Mouse (Mus musculus) c-Kit-negative CD71-positive TER-119-positive erythroid progenitor cells, embryonic 14.5 days (primary cell): ENCODE measurements around the gene Ppp1ca.

Source experiments
- DNase-seq: peaks from one replicate; pipeline ENCODE4 v3.0.0-alpha.2; 2013; ENCODE audit warnings: low read depth, low spot score

Ppp1ca gene

GRCm38 (mm10) chr19:4211891-4212588, 20.2 kb downstream of the Ppp1ca start:
- DNase-seq = no peak

DNA sequence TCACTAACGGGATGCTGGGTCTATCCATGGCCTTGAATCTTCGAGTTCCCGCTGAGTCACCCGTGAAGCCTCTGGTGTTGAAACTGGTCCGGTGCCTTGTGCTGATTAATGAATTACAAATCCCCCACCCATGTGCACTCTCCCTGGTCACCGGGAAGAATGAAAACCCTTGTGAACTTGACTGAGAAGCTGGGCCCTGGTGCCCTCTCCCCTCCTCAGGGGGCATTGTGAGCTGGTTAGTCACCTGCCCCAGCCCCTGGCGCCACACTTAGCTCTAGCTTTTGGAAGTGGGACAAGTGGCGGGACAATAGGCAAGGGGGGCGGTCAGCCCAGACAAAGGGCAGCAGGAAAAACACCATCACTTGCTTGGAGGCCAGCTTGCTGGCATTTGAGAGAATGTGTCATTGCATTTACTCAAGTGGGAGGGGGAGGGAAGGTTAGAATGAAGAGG, 21.7 kb downstream of the Ppp1ca start:
- no peak for DNase-seq

- DNase-seq = no peak
Observed at GRCm38 (mm10) chr19:4214071-4214770, 22.4 kb downstream of the Ppp1ca start, which contains the start of the genes Clcf1 and AC109138.7. TSS of gene Clcf1 (plus strand) at chr19:4214238. TSS of gene AC109138.7 (plus strand) at chr19:4214357.

DNA sequence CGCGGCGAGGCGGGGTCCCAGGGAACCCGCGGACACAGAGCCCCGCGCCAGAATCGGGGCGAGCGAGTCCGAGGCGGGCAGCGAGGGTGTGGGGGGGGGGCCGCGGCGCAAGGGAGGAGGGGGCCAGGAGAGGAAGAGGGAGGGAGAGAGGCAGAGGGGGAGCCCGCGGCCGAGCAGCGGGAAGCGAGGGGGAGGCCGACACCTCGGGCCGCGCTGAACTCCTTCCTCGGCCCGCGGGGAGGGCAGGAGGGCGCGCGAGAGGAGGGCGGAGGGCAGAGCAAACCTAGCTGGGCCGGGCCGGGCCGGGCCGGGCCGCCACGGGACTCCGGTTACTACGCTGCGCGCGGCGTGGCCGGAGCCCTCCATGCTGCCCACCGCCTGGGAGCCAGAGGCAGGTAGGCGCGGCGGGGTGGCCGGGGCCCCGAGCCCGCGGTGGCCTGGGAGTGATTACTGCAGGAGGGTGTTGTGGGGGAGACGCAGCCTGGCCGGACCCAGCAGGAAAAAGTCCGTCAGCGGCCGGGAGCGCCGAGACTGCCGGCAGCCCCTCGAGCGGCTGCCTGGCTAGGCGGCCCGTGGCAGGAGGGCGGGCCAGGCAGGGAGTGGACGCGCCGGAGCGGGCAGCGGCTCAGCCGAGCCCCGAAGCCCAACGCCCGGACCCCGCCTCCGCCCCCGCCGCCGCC, 23.0 kb downstream of the Ppp1ca start:
- no peak for DNase-seq

DNA sequence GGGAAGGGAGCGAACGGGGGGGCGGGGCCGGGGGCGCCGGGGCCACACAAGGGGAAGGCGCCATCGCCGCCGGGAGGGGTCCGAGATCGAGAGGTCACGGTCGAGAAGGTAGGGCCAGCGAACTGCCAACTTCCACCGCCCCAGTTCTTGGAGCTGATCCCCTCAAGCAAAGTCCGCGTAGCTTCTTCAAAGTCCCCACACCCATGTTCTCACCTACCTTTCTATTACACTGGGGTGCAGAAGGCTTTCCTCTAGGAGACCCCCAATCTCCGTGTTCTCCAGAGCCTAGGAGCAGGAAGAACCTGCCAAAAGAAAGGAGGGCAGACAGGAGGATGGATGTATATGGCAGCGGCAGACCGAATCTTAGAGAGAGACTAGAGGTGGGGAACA, 23.6 kb downstream of the Ppp1ca start:
- no peak for DNase-seq

- no peak for DNase-seq
Observed at GRCm38 (mm10) chr19:4216041-4216685, 24.3 kb downstream of the Ppp1ca start.

DNA sequence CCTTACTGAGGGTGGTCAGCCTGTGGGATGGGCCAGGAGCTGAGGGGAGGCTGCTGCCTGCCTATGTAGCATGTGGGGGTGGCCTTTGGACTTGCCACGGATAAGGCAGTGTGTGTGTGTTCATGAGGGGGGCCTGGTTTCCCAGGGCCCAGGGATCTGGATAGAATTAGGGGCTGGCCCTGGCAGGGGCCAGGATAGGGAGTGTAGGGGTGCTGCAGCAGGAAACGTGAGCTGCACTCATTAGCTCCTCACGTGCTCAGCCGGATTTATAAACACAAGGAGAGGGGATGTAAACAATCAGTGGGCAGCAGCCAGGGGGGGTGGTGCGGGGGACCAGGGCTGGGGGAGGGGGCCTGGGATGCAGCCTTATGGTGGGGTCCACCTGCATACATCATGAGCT, 25.3 kb downstream of the Ppp1ca start:
- no peak for DNase-seq

DNA sequence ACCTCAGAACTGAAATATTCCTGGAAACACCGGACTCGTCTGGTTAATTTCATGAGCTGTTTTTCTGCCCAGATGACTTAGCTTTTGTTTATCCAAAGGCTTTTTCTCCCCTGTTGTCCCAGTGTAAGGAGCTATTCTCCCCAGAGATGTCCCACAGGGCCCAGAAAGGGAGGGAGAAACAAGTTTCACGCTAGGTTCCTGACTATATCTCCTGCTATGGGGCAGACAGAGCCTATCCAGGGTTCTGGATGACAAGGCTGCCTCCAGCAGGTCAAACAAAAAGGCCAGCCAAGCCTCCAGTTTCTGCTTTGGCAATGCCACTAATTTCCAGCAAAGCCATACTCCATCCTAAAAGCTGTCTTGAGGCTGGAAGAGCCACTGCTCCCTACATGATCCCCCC, 26.0 kb downstream of the Ppp1ca start:
- DNase-seq = no peak

DNA sequence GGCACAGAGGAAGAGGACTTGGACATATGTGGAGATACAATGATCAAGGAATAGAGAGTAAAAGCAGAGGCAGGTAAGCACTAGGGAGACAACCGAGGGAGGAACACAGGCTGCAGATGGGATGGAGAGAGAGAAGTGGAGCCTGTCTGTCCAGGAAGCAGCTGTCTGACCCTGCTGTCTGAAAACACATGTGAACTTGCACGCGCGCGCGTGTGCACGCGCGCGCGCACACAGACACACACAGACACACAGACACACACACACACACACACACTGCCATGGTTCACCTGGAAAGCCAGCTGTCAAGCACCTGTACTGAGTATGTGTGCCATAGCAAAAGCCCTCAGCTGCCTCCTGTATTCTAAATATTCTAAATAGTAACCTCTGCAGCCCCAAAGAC, 26.4 kb downstream of the Ppp1ca start:
- no peak for DNase-seq

DNA sequence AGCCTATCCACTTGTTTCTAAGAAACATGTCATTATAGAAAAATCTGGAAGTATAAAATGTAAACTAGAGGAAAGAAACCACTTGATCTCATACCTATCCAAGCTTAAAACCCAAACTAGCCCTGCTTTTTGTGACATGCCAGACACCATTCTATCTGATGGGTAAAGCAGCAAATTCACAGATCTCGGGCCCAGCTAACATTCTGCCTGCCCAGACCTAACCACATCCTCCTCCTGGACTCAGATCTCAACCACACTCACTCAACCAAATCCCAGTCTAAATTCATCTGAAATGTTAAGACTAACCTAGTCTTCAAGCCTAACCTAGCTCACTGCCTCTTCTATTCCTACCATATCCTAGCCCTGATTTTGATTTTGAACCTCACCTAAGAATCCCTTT, 26.9 kb downstream of the Ppp1ca start:
- DNase-seq = no peak

- DNase-seq = no peak
Observed at GRCm38 (mm10) chr19:4219943-4220342, 28.1 kb downstream of the Ppp1ca start.

DNA sequence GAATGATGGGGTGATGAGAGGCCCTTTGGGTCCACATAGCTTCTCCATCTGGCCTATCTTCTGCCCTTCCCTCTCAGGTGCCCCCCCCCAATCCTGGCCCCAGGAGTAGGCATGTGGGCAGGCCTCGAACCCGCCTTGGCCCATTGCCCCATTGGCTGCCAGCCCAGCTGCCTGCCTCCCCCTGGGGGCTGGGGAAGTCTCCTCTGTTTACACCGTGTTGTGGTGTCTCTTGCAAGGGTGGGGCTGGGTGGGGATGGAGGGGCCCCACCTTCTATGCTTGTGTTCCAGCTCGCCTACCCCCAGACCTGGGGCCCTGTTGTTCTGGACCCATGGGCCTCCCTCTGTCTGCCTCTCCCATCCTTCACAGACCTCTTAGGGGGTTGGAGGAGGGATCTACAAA, 28.6 kb downstream of the Ppp1ca start:
- no peak for DNase-seq

GRCm38 (mm10) chr19:4220957-4221743, 29.3 kb downstream of the Ppp1ca start:
- no peak for DNase-seq

GRCm38 (mm10) chr19:4222165-4222564, 30.3 kb downstream of the Ppp1ca start:
- DNase-seq = no peak

- DNase-seq = no peak
Observed at GRCm38 (mm10) chr19:4226779-4227178, 34.9 kb downstream of the Ppp1ca start.

GRCm38 (mm10) chr19:4227446-4227845, 35.6 kb downstream of the Ppp1ca start:
- DNase-seq = no peak

DNA sequence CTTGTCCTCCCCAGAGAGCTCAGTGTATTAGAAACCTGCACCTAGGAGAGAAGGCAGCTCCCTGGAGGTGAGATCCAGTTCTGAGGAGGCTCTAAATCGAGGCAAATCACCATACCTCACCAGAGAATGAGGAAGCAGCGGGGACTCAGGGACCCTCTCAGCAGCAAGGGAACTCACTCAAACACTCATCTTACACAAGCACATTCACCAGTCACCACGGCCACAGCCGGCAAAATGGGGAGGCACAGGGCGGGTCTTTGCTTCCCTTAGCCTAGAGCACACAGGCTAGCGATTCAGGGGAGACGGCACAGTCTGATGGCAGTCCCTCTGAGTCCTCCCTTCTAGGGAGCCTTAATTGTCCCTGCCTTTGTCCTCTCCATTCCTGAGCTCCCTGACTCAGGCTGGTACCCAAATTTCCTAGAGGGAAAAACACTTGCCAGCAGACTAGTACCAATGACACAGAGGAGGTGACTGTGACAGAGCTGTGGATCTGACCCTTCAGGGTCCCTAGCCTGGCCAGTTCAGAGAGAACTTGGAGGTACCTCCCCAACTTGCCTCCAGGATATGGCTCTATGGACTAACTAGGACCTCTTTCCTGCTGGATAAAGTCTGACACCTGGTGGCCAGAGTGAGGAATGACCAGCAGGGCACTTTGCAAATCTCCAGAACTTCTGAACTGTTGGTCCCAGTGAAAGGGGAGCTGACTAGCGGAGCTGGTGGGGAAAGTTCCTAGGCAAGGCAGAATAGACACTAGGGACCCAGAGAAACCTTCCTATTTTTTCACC, 36.2 kb downstream of the Ppp1ca start:
- DNase-seq = peak; percentile 67

GRCm38 (mm10) chr19:4228891-4229290, 37.0 kb downstream of the Ppp1ca start:
- no peak for DNase-seq

- DNase-seq = no peak
Observed at GRCm38 (mm10) chr19:4229451-4230076, 37.7 kb downstream of the Ppp1ca start.

- no peak for DNase-seq
Observed at GRCm38 (mm10) chr19:4230415-4230814, 38.5 kb downstream of the Ppp1ca start.
